Mouse (Mus musculus): ENCODE data around the gene Castor1. TPM values are rescaled to one million over a fixed set of nuclear protein-coding genes. Genes with fewer than 3 reads are reported as not detected.

Gene Castor1
- total RNA-seq, 2 experiments from 2014 or later, result 5.3 to 5.8 TPM

GRCm38 (mm10) chr11:4193420-4193819, 24.6 kb upstream of the Castor1 start:
- Histone ChIP-seq H3K4me3 (no peak overlapping the region), H3K27ac (peak overlapping the region; percentile 77)
- DNase-seq (ENCODE audit: low spot score in 2 of 2), result no peak
- TF ChIP-seq CTCF (conservative IDR thresholded peaks at IDR 0.05), result no peak

GRCm38 (mm10) chr11:4195597-4196031, 22.4 kb upstream of the Castor1 start:
- no peak for DNase-seq (ENCODE audit: low spot score in 2 of 2)
- TF ChIP-seq CTCF (conservative IDR thresholded peaks at IDR 0.05), result no peak
- Histone ChIP-seq H3K27ac (peak overlapping the region; percentile 55), H3K4me3 (no peak overlapping the region)

GRCm38 (mm10) chr11:4196636-4197035, 21.4 kb upstream of the Castor1 start:
- Histone ChIP-seq H3K27ac (no peak overlapping the region), H3K4me3 (no peak overlapping the region)
- no peak for TF ChIP-seq CTCF (conservative IDR thresholded peaks at IDR 0.05)
- no peak for DNase-seq (ENCODE audit: low spot score in 2 of 2)

- Histone ChIP-seq H3K27ac (peak overlapping the region; percentile 59; the same call in 1 of the 2 replicates), H3K4me3 (no peak overlapping the region)
- DNase-seq (ENCODE audit: low spot score in 2 of 2), result no peak
- TF ChIP-seq CTCF (conservative IDR thresholded peaks at IDR 0.05), result no peak
Measured at GRCm38 (mm10) chr11:4197691-4198090, 20.3 kb upstream of the Castor1 start.

GRCm38 (mm10) chr11:4201981-4202700, 15.9 kb upstream of the Castor1 start:
- peak; percentile 22; the same call in 1 of the 2 replicates for TF ChIP-seq CTCF (conservative IDR thresholded peaks at IDR 0.05)
- H3K27ac ChIP-seq, result peak overlapping the region; percentile 76
- no peak for DNase-seq (ENCODE audit: low spot score in 2 of 2)

GRCm38 (mm10) chr11:4202995-4203704, 14.9 kb upstream of the Castor1 start:
- H3K4me3 ChIP-seq, result no peak overlapping the region
- H3K27ac ChIP-seq, result peak overlapping the region; percentile 76
- no peak for TF ChIP-seq CTCF (conservative IDR thresholded peaks at IDR 0.05)
- DNase-seq (ENCODE audit: low spot score in 2 of 2), result no peak

More at GRCm38 (mm10) chr11:4201981-4202700, 15.9 kb upstream of the Castor1 start:
- H3K4me3 ChIP-seq, result no peak overlapping the region

- Histone ChIP-seq H3K27ac (peak overlapping the region; percentile 76), H3K4me3 (no peak overlapping the region)
- TF ChIP-seq CTCF (conservative IDR thresholded peaks at IDR 0.05), result no peak
- DNase-seq (ENCODE audit: low spot score in 2 of 2), result no peak
Measured at GRCm38 (mm10) chr11:4203705-4204074, 14.3 kb upstream of the Castor1 start.

- no peak for TF ChIP-seq CTCF (conservative IDR thresholded peaks at IDR 0.05)
- Histone ChIP-seq H3K4me3 (no peak overlapping the region), H3K27ac (no peak overlapping the region)
- no peak for DNase-seq (ENCODE audit: low spot score in 2 of 2)
Measured at GRCm38 (mm10) chr11:4205097-4205655, 12.8 kb upstream of the Castor1 start.

GRCm38 (mm10) chr11:4205951-4206350, 12.1 kb upstream of the Castor1 start:
- TF ChIP-seq CTCF (conservative IDR thresholded peaks at IDR 0.05), result no peak
- Histone ChIP-seq H3K27ac (no peak overlapping the region), H3K4me3 (no peak overlapping the region)
- no peak for DNase-seq (ENCODE audit: low spot score in 2 of 2)

- DNase-seq (ENCODE audit: low spot score in 2 of 2), result no peak
- Histone ChIP-seq H3K4me3 (no peak overlapping the region), H3K27ac (no peak overlapping the region)
- TF ChIP-seq CTCF (conservative IDR thresholded peaks at IDR 0.05), result no peak
Measured at GRCm38 (mm10) chr11:4206563-4206962, 11.5 kb upstream of the Castor1 start.

- no peak for TF ChIP-seq CTCF (conservative IDR thresholded peaks at IDR 0.05)
- DNase-seq (ENCODE audit: low spot score in 2 of 2), result no peak
- no peak overlapping the region for H3K27ac ChIP-seq
- no peak overlapping the region for H3K4me3 ChIP-seq
Measured at GRCm38 (mm10) chr11:4207655-4208054, 10.4 kb upstream of the Castor1 start.

GRCm38 (mm10) chr11:4209556-4209955, 8.5 kb upstream of the Castor1 start:
- no peak for DNase-seq (ENCODE audit: low spot score in 2 of 2)
- H3K27ac ChIP-seq, result no peak overlapping the region
- no peak overlapping the region for H3K4me3 ChIP-seq
- peak; percentile 69 for TF ChIP-seq CTCF (conservative IDR thresholded peaks at IDR 0.05)

GRCm38 (mm10) chr11:4210786-4211185, 7.2 kb upstream of the Castor1 start:
- Histone ChIP-seq H3K4me3 (no peak overlapping the region), H3K27ac (no peak overlapping the region)
- no peak for DNase-seq (ENCODE audit: low spot score in 2 of 2)
- no peak for TF ChIP-seq CTCF (conservative IDR thresholded peaks at IDR 0.05)
